Mouse (Mus musculus): Measurements from ENCODE around the gene Tmprss13.

The Tmprss13 gene

GRCm38 (mm10) chr9:45318855-45319254 is at the start of gene Tmprss13:
TSS of gene Tmprss13 (plus strand) at chr9:45319100.
- DNase-seq (ENCODE audit: low spot score in 2 of 2): no peak

GRCm38 (mm10) chr9:45272213-45272612 is 46.7 kb upstream of the Tmprss13 start:
- DNase-seq (ENCODE audit: low spot score in 2 of 2): peak in 1 of 2 experiments; percentile 31

GRCm38 (mm10) chr9:45274218-45274617 is 44.7 kb upstream of the Tmprss13 start:
- no peak for DNase-seq (ENCODE audit: low spot score in 2 of 2)

- DNase-seq (ENCODE audit: low spot score in 2 of 2): no peak
Observed at GRCm38 (mm10) chr9:45274635-45275034, 44.3 kb upstream of the Tmprss13 start.

DNA sequence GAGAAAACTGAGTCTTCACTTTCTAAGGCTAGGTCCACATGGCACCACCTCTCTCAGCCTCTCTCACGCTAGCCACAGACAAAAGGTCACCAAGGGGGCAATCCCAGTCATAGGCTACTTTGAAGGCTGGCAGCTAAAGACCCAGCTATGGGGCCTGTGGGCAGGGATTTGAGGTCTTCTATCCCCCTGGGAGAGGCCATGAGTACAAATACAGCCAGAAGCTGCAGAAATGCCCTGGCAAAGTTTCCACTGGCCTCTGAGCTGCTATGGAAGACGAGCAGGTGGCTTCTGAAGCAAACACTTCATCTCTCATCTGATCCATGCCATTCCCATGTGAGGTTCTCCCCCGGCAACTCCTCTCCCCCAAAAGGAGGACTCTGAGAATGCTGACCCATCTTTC is 38.8 kb upstream of the Tmprss13 start:
- no peak for DNase-seq (ENCODE audit: low spot score in 2 of 2)

DNA sequence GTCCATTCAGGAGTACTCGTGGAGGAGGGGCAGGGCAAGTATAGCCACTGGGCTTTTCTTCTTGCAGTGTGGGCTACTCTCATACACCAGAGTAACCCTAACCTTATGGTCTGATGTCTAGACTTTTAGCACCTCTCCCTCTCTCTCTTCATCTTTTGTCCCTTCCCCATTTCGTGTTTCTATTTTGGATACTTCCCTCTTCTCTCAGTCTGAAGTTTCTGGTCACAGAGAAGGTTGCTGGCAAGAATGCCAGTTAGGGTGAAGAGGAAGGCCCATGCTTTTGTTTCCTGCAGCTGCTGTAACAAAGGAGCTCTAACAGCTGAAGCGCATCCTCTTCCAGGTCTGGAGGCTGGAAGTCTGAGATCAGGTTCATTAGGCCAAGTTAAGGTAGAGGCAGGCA is 38.0 kb upstream of the Tmprss13 start:
- no peak for DNase-seq (ENCODE audit: low spot score in 2 of 2)

- DNase-seq (ENCODE audit: low spot score in 2 of 2): no peak
Observed at GRCm38 (mm10) chr9:45282466-45282865, 36.4 kb upstream of the Tmprss13 start.

DNA sequence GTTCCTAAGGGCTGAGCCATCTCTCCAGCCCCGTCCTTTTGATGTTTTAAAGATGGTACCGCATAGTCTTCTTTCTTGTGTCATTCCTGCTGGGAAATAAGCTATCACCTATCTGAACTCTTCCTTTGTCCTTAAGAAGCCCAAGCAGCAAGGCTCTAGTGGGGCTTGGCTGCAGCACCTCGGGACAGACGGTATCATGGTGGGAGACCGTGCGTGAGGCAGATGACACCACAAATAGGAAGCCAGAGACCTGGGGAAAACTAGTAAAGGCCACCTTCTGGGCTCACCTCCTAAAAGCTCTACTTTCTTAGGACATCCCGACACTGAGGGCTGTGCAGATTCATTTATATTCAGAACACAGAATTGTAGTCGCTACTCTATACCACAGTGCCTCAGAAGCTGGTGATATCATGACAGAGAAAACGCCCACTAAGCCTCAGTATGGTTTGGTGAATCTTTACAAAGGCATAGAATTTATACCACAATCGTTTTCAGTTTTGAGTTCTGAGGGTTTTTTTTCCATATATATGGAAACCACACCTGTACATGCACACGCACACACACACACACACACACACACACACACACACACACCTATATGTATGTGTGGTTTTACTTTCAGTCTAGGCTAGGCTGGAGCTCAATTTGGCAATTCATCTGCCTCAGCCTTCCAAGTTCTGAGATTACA is 27.3 kb upstream of the Tmprss13 start:
- no peak for DNase-seq (ENCODE audit: low spot score in 2 of 2)

DNA sequence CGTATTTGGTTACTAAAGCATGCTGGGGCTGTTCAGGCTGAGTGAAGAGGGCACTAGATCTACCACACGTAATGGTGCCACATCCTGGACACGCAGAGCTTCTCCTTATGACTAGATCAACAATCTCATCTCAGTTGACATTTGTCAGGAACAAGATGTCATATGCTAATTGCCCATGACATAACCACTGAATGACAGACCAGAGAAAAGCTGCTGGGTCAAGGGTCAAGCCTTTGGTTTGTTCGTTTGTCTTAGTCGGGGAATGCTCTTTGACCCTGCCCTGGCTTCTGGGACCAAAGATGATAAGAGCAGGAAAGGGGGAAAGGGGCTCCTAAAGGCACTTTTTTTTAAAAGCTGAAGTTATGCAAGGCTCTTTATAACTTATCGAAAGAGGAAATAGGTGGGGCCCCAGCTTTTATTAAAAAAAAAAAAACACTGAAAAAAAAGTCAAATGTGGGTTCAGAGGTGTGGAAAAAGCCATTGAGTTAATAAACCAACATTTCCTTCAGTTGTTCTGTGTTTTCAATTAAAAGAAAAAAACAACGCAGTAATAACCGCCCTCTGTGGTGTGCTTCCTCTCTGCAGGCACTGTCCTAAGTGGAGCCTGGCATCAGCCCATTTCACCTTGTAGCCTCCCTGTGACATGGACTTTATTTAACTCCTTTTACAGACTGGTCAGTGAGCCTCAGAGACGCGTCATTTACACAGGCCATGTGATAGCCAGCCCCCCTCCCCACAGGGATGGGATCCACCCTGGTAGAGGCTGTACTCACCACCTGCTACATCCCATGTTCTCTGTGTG is 24.5 kb upstream of the Tmprss13 start:
- no peak for DNase-seq (ENCODE audit: low spot score in 2 of 2)

DNA sequence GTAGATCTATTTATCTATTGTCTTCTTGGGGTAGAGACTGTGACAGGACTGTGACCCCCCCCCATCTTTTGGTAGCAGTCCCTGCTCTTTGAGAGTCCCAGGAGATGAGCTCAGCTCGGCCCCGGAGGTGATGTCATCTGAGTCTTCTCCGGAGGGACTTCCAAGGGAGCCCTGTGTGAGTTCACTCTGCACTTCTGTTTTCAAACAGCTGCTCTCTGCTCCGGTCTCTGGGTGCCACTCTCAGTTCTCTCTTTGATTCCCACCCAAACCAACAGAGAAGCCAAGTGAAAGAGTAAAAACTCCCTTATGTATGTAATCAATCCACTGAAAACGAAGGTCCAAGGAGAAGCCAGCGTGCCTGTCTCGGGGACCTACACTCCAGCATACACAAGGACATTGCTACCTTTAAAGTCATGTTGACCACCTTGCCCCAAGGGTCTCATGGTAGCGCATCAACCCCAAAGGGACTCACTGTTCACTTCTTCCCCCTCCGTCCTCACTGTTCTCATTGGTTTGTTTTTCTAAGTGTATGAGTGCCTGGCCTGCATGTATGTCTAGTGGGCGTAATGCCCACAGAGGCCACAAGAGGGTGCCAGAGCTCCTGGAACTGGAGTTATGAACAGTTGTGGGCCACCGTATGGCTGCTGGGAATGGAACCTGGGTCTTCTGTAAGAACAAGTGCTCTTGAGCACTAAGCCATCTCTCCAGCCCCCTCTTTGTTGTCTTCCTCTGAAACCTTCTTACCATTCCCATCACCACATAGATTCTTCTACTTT is 19.5 kb upstream of the Tmprss13 start:
- peak; percentile 34 to 71 for DNase-seq (ENCODE audit: low spot score in 2 of 2)

- DNase-seq (ENCODE audit: low spot score in 2 of 2): peak; percentile 77 to 86
Observed at GRCm38 (mm10) chr9:45300422-45301104, 18.3 kb upstream of the Tmprss13 start.

GRCm38 (mm10) chr9:45301771-45302170 is 17.1 kb upstream of the Tmprss13 start:
- DNase-seq (ENCODE audit: low spot score in 2 of 2): no peak

DNA sequence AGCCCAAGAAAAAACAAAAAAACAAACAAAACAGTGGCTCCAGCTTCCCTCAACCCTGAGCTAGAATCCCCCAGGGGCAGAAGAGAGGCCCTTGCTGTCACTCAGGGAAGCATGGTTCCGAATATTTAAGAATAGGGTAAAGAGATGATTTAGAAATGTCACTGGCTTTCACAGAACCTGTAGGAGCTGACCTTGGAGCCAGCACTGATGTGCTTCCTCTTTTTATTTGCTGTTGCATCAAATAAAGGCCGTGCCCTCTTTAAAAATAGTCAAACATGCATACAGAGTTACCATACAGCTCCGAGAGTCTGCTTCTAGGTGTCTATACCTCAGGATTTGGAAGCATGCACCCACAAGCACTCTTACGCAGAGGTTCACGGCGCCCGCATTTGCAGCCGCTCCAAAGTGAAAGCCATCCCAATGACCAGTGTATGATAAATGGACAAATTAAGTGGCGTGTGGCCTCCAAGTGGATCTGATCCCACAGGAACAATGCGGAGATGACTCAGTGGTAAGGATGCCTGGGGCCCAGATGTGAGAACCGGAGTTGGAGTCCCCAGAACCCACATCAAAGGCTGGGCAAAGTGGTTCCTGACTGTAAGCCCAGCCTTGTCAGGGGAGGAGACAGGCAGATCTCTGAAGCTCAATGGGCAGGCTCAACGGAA is 12.0 kb upstream of the Tmprss13 start:
- DNase-seq (ENCODE audit: low spot score in 2 of 2): no peak

DNA sequence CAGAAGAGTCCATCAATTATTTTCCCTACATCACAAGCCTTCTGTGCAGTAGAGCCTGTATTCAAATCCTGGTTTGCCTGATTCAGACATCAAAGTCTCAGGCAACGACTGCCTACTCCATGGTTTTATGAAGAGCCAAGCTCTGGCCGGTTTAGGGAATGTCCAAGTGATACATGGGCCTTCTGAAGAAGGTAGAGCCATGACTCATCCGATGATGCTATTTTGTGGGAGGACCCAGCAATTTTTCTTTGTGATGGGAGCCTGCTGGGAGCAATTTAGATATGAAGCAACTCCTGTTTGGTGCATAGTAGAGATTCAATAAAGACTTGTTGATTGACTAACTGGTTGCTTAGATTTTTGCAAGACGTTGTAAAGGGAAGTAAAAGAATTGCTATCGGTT is 10.4 kb upstream of the Tmprss13 start:
- DNase-seq (ENCODE audit: low spot score in 2 of 2): no peak

DNA sequence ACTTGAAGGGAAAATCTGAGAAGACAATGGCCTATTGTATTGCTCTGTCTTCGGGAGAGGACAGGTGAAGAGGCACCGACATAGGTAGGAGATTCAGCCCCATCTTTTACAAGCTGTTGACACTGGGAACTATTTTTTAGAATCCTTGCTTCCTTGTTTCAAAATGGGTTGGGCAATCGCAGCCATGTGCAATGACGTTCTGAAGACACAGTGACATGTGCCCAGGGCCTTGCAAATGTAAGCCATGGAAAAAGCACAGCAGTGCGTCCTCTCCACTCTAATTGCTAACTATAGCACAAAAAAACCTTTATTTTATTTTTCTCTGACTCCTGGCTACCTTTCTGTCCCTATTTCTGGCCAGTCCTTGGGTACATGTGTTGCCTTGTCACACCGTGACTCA is 7.0 kb upstream of the Tmprss13 start:
- DNase-seq (ENCODE audit: low spot score in 2 of 2): no peak

DNA sequence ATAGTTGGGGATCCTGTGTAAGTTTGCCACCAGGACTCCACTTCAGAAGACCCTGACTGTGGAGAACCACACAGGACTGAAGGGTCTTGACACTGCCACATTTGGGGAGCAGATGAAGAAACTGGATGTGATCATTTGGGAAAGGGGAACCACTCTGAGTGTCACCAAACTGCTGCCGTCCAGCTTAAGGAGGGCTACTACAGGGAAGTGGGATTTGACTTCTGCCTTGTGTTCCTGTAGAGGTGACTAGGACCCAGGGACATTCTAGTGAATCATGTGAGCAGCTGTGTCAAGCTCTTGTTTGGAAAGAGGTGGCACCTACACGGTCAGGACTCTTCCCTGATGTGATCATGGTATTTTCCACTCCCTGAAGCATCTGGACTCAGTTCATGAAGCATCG is 5.0 kb upstream of the Tmprss13 start:
- no peak for DNase-seq (ENCODE audit: low spot score in 2 of 2)

- DNase-seq (ENCODE audit: low spot score in 2 of 2): no peak
Observed at GRCm38 (mm10) chr9:45317635-45318034, 1.3 kb upstream of the Tmprss13 start.

DNA sequence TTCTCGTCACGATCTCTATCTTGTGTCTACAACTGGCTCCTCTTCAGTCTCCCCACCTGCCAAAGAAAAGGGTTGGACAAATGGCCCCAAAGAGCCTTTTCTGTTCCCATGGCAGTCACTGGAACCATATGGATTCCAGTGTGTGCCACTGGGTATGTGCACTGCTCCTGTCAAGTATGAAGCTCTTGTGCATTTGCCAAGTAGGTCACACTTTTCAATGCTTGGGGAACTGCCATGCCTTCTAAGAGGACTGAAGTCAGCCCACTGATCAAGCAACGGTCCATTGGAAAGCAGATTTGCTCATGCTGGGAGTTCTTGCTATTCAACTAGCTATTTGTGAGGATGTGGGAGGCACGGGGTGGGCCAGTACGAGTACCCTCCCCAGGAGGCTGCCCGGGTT is 2.6 kb downstream of the Tmprss13 start:
- no peak for DNase-seq (ENCODE audit: low spot score in 2 of 2)

DNA sequence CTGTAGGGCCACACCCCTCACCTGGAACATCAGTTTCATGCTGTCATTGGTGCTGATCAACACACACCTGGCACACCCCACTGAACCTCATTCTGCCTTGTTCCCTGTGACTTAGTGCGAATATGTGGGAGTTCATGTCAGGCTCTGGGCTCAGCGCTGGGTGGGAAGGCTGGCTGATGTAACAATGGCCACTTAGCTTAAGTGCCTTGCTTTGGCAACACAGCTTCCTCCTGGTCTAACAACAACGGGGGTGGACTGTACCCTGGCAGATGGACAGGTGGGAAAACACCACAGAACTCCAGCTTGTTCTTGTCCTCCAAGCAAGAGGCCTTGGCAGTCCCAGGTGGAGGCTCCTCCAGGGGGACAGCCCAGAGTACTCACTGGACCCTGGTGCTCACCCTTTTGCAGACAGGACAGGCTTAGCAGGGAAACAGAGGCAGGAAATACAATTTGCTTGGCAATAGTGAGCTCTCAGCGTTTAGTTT is 3.1 kb downstream of the Tmprss13 start:
- DNase-seq (ENCODE audit: low spot score in 2 of 2): no peak

- no peak for DNase-seq (ENCODE audit: low spot score in 2 of 2)
Observed at GRCm38 (mm10) chr9:45326390-45326789, 7.5 kb downstream of the Tmprss13 start.

DNA sequence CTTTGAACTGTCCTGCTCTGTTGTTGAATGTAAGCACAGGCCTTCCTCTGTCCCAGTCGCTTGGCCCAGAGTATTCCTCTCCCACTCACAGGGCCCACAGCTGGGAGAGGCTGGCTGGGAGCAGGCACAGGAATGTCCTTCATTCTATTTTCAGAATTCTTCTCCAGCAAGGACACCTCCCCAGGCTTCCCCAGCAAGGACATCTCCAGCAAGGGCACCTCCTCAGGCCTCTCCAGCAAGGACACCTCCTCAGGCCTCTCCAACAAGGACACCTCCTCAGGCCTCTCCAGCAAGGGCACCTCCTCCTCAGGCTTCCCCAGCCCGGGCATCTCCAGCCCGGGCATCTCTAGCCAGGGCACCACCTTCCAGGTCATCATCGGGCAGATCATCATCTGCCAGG is 9.4 kb downstream of the Tmprss13 start:
- DNase-seq (ENCODE audit: low spot score in 2 of 2): no peak
